Mouse (Mus musculus) olfactory bulb, adult 2 months (tissue): ENCODE data around the gene Tmem182. TPM values are rescaled to one million over a fixed set of nuclear protein-coding genes. Genes with fewer than 3 reads are reported as not detected.

Experiments
- H3K27ac ChIP-seq: fragments of 200-500 bp; 2 replicates; pipeline ENCODE4 v1.5.1; 2012; ENCODE audit warnings: low read depth, low read length; ENCODE audit not compliant: insufficient read depth
- H3K4me1 ChIP-seq: fragments of 200-500 bp; 2 replicates; pipeline ENCODE4 v1.6.1; 2012; ENCODE audit warnings: low read length; ENCODE audit not compliant: control insufficient read depth, insufficient read depth
- H3K4me3 ChIP-seq: fragments of 200-500 bp; 2 replicates; pipeline ENCODE4 v1.5.1; 2012; ENCODE audit warnings: mild to moderate bottlenecking, low read depth, low read length, moderate library complexity; ENCODE audit not compliant: insufficient read depth
- CTCF ChIP-seq: fragments of 200-500 bp; IDR thresholded peaks from 2 replicates; pipeline ENCODE4 v1.5.1; 2012; ENCODE audit warnings: low read depth, mild to moderate bottlenecking, low read length, moderate library complexity; ENCODE audit not compliant: insufficient read depth
- POLR2A ChIP-seq: fragments of 200-500 bp; IDR thresholded peaks from 2 replicates; pipeline ENCODE4 v1.6.1; 2012; ENCODE audit warnings: mild to moderate bottlenecking, low read depth, low read length, moderate library complexity; ENCODE audit not compliant: insufficient read depth
- WGBS: fragments of 180-500 bp; shearing (Covaris S2); methylation state at CpG from one replicate; pipeline ENCODE4 v1.1.7; 2018; 5-methylcytosine and 5-hydroxymethylcytosine counted together
- polyA plus RNA-seq: library from polyadenylated mRNA; stranded (reverse); fragments of >200 nt; gene quantifications from 2 replicates; pipeline ENCODE4 v1.2.4, GENCODE M21; 2012; ENCODE audit warnings: low replicate concordance; ENCODE audit not compliant: missing spikeins, insufficient read depth, insufficient read length

The Tmem182 gene
- polyA plus RNA-seq, 1 experiment = not detected

DNA sequence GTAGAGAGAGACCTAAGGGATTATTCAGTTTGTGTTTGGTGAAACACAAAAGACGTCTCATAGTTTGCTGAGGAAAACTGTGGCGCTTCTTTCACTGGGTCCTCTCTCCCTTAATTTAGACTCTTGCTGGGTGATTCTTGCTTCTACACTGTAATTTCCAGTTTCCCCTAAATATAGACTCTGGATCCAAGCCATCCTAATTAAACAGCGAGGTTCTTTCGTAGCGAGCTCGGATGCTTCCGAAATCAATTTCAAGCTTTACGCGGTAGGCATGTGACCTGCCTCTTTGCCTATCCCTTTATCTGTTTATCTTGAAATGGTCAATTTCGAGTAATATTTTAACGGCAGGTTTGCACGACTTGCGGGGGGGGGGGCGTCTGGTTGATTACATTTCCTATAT, 84.2 kb downstream of the Tmem182 start:
- Histone ChIP-seq H3K27ac (no peak overlapping the region), H3K4me3 (no peak overlapping the region), H3K4me1 (peaks cover 7% of the 10 kb centered on the region)
- WGBS = 27% methylated on average over 14 of the region's 14 CpGs
- no peak for TF ChIP-seq POLR2A
- no peak for TF ChIP-seq CTCF

- H3K27ac ChIP-seq = no peak overlapping the region
- 39% methylated on average over 8 of the region's 8 CpGs for WGBS
- H3K4me3 ChIP-seq = no peak overlapping the region
- TF ChIP-seq POLR2A = no peak
- TF ChIP-seq CTCF = no peak
- peaks cover 7% of the 10 kb centered on the region for H3K4me1 ChIP-seq
Measured at GRCm38 (mm10) chr1:40890246-40890645, 84.8 kb downstream of the Tmem182 start.

DNA sequence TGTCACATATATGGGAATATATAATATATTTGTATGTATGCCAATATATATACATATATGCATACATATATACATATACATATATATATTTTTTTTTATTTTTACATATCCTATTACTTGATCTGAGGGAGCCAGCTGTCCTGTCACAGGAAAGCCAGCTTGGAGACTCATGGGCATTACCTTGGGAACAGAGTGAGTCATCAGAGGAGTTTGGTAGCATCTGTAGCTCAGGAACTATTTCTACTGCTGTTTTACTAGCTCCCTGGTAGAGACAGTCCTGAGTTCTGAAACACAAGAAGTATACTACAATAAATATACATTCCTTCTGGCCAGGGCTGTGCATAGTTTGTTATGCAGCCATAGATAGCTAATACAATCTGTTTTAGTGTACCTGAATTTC, 98.3 kb downstream of the Tmem182 start:
- H3K27ac ChIP-seq = no peak overlapping the region
- no peaks in the 10 kb centered on the region for H3K4me1 ChIP-seq
- H3K4me3 ChIP-seq = no peak overlapping the region
- TF ChIP-seq POLR2A (no peak), CTCF (no peak)

Other genes with a start within 250 kb of the Tmem182 start
- not detected in 2 replicates for gene Slc9a4, start 225.5 kb upstream of the Tmem182 start, polyA plus RNA-seq
- gene Slc9a2, start 125.0 kb upstream of the Tmem182 start, polyA plus RNA-seq = not detected in 2 replicates
- gene Mfsd9, start 14.9 kb upstream of the Tmem182 start, polyA plus RNA-seq = not detected in 2 replicates